Mouse (Mus musculus) embryo, embryonic 10 days (tissue): ENCODE data around the gene Eif4ebp2.

Experiments
- DNase-seq: peaks from one replicate; pipeline ENCODE4 v3.0.0-alpha.2; 2015; ENCODE audit warnings: low spot score

Gene Eif4ebp2

GRCm38 (mm10) chr10:61383021-61383714, 69.3 kb downstream of the Eif4ebp2 start, which contains the start of gene Pald1:
TSS of gene Pald1 (minus strand) at chr10:61383530.
- peak; percentile 88 for DNase-seq

- no peak for DNase-seq
These were observed 70.2 kb downstream of the Eif4ebp2 start for GRCm38 (mm10) chr10:61382281-61382731.

DNA sequence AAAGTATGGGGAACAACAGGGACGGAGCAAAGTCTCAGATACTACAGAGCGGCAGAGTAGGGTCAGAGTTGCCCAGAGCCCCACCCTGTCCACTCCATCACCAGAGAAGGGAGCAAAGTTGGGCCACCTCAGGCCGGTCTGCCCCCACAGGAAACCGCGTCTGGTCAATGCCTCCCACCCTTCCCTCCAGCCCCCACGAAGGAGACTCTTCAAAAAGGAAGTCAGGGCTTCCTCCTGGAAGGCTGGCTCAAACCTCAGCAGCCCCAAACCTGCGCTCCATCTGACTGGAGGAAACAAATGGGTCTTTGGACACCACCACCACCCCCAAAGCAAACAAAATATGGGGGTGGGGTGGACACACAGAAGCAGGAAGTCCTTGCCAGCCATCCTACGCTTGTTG, 70.6 kb downstream of the Eif4ebp2 start:
- DNase-seq = no peak

GRCm38 (mm10) chr10:61380186-61380585, 72.3 kb downstream of the Eif4ebp2 start:
- peak; percentile 34 for DNase-seq

DNA sequence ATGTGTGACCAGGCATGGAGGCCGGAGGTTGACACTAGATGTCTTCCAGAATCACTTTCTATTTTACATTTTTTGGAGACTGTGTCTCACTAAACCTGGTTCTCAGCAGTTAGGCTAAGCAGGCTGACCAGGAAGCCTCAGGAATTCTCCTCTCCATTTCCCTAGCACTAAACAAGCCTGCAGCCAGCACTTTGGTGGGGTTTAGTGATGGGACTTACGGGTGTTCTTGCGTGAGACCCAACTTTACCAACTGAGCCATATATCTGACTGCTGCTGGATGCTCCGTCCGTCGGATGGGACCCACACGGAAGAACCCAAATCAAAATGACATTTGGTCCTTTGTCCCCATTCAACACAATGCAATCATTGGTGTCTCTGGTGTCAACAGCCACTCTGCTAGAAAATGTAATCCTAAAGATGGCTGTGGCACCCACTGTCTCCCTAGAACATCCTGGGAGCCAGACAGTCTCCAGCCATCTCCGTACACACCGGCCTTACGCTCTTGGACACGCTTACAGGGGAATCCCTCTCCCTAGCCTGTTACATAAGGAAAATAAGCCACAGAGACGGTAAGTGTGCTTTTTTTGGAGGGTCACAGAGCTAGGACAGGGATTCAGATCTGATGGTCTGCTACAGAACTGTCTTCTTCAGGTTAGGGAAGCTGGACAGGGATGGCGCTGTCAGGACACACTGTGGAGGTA, 73.0 kb downstream of the Eif4ebp2 start:
- DNase-seq = no peak

GRCm38 (mm10) chr10:61378698-61379097, 73.8 kb downstream of the Eif4ebp2 start:
- no peak for DNase-seq
